Mouse (Mus musculus) hindbrain, embryonic 10.5 days (tissue): ENCODE data around the gene Ube2j1. TPM values are rescaled to one million over a fixed set of nuclear protein-coding genes. Genes with fewer than 3 reads are reported as not detected.
"Not testable (repeated sequence)": the region's sequence is repeated elsewhere in the genome, so short reads cannot be mapped to it uniquely, and the experiment has no call there.

Experiments used
- DNase-seq: peaks from one replicate; pipeline ENCODE4 v3.0.0-alpha.2; 2017; ENCODE audit warnings: low spot score
- H3K27ac ChIP-seq: fragments of 300-500 bp; sonication (generic); 2 replicates; pipeline ENCODE4 v1.5.1; 2016; ENCODE audit warnings: mild to moderate bottlenecking, moderate library complexity
- H3K27me3 ChIP-seq: fragments of 300-500 bp; sonication (generic); 2 replicates; pipeline ENCODE4 v1.6.1; 2016; ENCODE audit warnings: mild to moderate bottlenecking; ENCODE audit not compliant: poor library complexity, insufficient read depth, severe bottlenecking
- H3K36me3 ChIP-seq: fragments of 300-500 bp; sonication (generic); 2 replicates; pipeline ENCODE4 v1.6.1; 2016; ENCODE audit warnings: mild to moderate bottlenecking, moderate library complexity
- H3K4me1 ChIP-seq: fragments of 300-500 bp; sonication (generic); replicated peaks from 2 replicates; pipeline ENCODE4 v1.6.1; 2016; ENCODE audit warnings: mild to moderate bottlenecking
- H3K4me3 ChIP-seq: fragments of 300-500 bp; sonication (generic); 2 replicates; pipeline ENCODE4 v1.5.1; 2016; ENCODE audit warnings: mild to moderate bottlenecking, moderate library complexity
- H3K9me3 ChIP-seq: fragments of 300-500 bp; sonication (generic); 2 replicates; pipeline ENCODE4 v1.6.1; 2016; ENCODE audit warnings: mild to moderate bottlenecking, moderate library complexity
- WGBS: fragments of 180-500 bp; shearing (Covaris S2); methylation state at CpG from one replicate; pipeline ENCODE4 v1.1.7; 2016; 5-methylcytosine and 5-hydroxymethylcytosine counted together
- polyA plus RNA-seq: library from polyadenylated mRNA; unstranded; fragments of >200 nt; fragmentation: Nextera tagmentation; extraction: Ambion mirVana; gene quantifications from 2 replicates; pipeline ENCODE4 v1.2.1, GENCODE M21; 2016

Gene Ube2j1
- polyA plus RNA-seq, 1 experiment from 2014 or later, result 49.0 TPM

- no peaks in the 10 kb centered on the region for H3K27me3 ChIP-seq
- no peaks in the 10 kb centered on the region for H3K4me1 ChIP-seq
- no peak overlapping the region for H3K4me3 ChIP-seq
- H3K27ac ChIP-seq, result no peak overlapping the region
- peaks cover 27% of the 10 kb centered on the region for H3K36me3 ChIP-seq
- 98% methylated on average over 5 of the region's 5 CpGs for WGBS
- H3K9me3 ChIP-seq, result no peaks in the 10 kb centered on the region
- no peak for DNase-seq
Measured at GRCm38 (mm10) chr4:32996083-32996482, 35.1 kb upstream of the Ube2j1 start.

GRCm38 (mm10) chr4:32997571-32997970 lies 33.6 kb upstream of the Ube2j1 start:
- Histone ChIP-seq H3K4me1 (no peaks in the 10 kb centered on the region), H3K27ac (no peak overlapping the region), H3K36me3 (peaks cover 33% of the 10 kb centered on the region), H3K9me3 (no peaks in the 10 kb centered on the region), H3K27me3 (no peaks in the 10 kb centered on the region), H3K4me3 (no peak overlapping the region)
- WGBS, result 88% methylated on average over 5 of the region's 5 CpGs
- no peak for DNase-seq

GRCm38 (mm10) chr4:32998996-32999395 lies 32.2 kb upstream of the Ube2j1 start:
- no peak overlapping the region for H3K27ac ChIP-seq
- 95% methylated on average over 8 of the region's 8 CpGs for WGBS
- H3K9me3 ChIP-seq, result no peaks in the 10 kb centered on the region
- H3K4me3 ChIP-seq, result no peak overlapping the region
- no peaks in the 10 kb centered on the region for H3K4me1 ChIP-seq
- no peaks in the 10 kb centered on the region for H3K27me3 ChIP-seq
- peaks cover 36% of the 10 kb centered on the region for H3K36me3 ChIP-seq
- no peak for DNase-seq

- H3K9me3 ChIP-seq, result no peaks in the 10 kb centered on the region
- H3K36me3 ChIP-seq, result peaks cover 48% of the 10 kb centered on the region
- H3K27me3 ChIP-seq, result no peaks in the 10 kb centered on the region
- DNase-seq, result no peak
- 89% methylated on average over 3 of the region's 3 CpGs for WGBS
- H3K4me3 ChIP-seq, result no peak overlapping the region
- no peaks in the 10 kb centered on the region for H3K4me1 ChIP-seq
- no peak overlapping the region for H3K27ac ChIP-seq
Measured at GRCm38 (mm10) chr4:33002081-33002480, 29.1 kb upstream of the Ube2j1 start.

- H3K36me3 ChIP-seq, result peaks cover 62% of the 10 kb centered on the region
- H3K27me3 ChIP-seq, result not testable (repeated sequence)
Measured at GRCm38 (mm10) chr4:33005595-33006470, 25.4 kb upstream of the Ube2j1 start.

GRCm38 (mm10) chr4:33006844-33007243 lies 24.4 kb upstream of the Ube2j1 start:
- H3K27ac ChIP-seq, result no peak overlapping the region
- DNase-seq, result no peak
- H3K4me3 ChIP-seq, result no peak overlapping the region
- 95% methylated on average over 11 of the region's 11 CpGs for WGBS
- no peaks in the 10 kb centered on the region for H3K9me3 ChIP-seq
- H3K27me3 ChIP-seq, result no peaks in the 10 kb centered on the region
- H3K36me3 ChIP-seq, result peaks cover 60% of the 10 kb centered on the region
- H3K4me1 ChIP-seq, result no peaks in the 10 kb centered on the region

More at GRCm38 (mm10) chr4:33005595-33006470, 25.4 kb upstream of the Ube2j1 start:
- DNase-seq, H3K27ac ChIP-seq, H3K9me3 ChIP-seq, H3K4me1 ChIP-seq, H3K4me3 ChIP-seq: not testable (repeated sequence)
- 94% methylated on average over 10 of the region's 10 CpGs for WGBS

- Histone ChIP-seq H3K9me3 (no peaks in the 10 kb centered on the region), H3K36me3 (peaks cover 64% of the 10 kb centered on the region), H3K27ac (no peak overlapping the region), H3K4me1 (no peaks in the 10 kb centered on the region), H3K4me3 (no peak overlapping the region), H3K27me3 (no peaks in the 10 kb centered on the region)
- 92% methylated on average over 9 of the region's 9 CpGs for WGBS
- DNase-seq, result no peak
Measured at GRCm38 (mm10) chr4:33007443-33008217, 23.6 kb upstream of the Ube2j1 start.

GRCm38 (mm10) chr4:33010078-33010477 lies 21.1 kb upstream of the Ube2j1 start:
- H3K36me3 ChIP-seq, result peaks cover 77% of the 10 kb centered on the region
- H3K27ac ChIP-seq, result no peak overlapping the region
- H3K27me3 ChIP-seq, result no peaks in the 10 kb centered on the region
- DNase-seq, result no peak
- WGBS, result 95% methylated on average over 1 of the region's 1 CpGs
- H3K4me3 ChIP-seq, result no peak overlapping the region
- no peaks in the 10 kb centered on the region; the same call in 1 of the 2 replicates for H3K9me3 ChIP-seq
- H3K4me1 ChIP-seq, result no peaks in the 10 kb centered on the region

GRCm38 (mm10) chr4:33012484-33012883 lies 18.7 kb upstream of the Ube2j1 start:
- 89% methylated on average over 4 of the region's 4 CpGs for WGBS
- DNase-seq, result no peak
- no peak overlapping the region for H3K27ac ChIP-seq
- no peak overlapping the region for H3K4me3 ChIP-seq
- H3K9me3 ChIP-seq, result no peaks in the 10 kb centered on the region; the same call in 1 of the 2 replicates
- H3K27me3 ChIP-seq, result no peaks in the 10 kb centered on the region
- H3K36me3 ChIP-seq, result peaks cover 63% of the 10 kb centered on the region
- H3K4me1 ChIP-seq, result no peaks in the 10 kb centered on the region

- Histone ChIP-seq H3K4me3 (no peak overlapping the region), H3K27ac (no peak overlapping the region), H3K27me3 (no peaks in the 10 kb centered on the region), H3K9me3 (no peaks in the 10 kb centered on the region; the same call in 1 of the 2 replicates), H3K4me1 (no peaks in the 10 kb centered on the region), H3K36me3 (peaks cover 49% of the 10 kb centered on the region)
- DNase-seq, result peak; percentile 83
- 62% methylated on average over 9 of the region's 9 CpGs for WGBS
Measured at GRCm38 (mm10) chr4:33018361-33018999, 12.7 kb upstream of the Ube2j1 start.

GRCm38 (mm10) chr4:33024420-33024819 lies 6.8 kb upstream of the Ube2j1 start:
- Histone ChIP-seq H3K4me1 (no peaks in the 10 kb centered on the region), H3K36me3 (peaks cover 35% of the 10 kb centered on the region)
- 79% methylated on average over 8 of the region's 8 CpGs for WGBS

GRCm38 (mm10) chr4:33029104-33029503 lies 2.1 kb upstream of the Ube2j1 start:
- no peaks in the 10 kb centered on the region for H3K27me3 ChIP-seq
- no peak overlapping the region for H3K4me3 ChIP-seq
- H3K36me3 ChIP-seq, result peaks cover 22% of the 10 kb centered on the region
- no peak for DNase-seq
- H3K9me3 ChIP-seq, result 0 out of 2 replicates have a peak, but pooled peaks cover 4% of the 10 kb centered on the region
- WGBS, result 89% methylated on average over 7 of the region's 7 CpGs
- H3K27ac ChIP-seq, result no peak overlapping the region
- peaks cover 19% of the 10 kb centered on the region for H3K4me1 ChIP-seq

More at GRCm38 (mm10) chr4:33024420-33024819, 6.8 kb upstream of the Ube2j1 start:
- DNase-seq, result no peak
- H3K9me3 ChIP-seq, result no peaks in the 10 kb centered on the region
- H3K27ac ChIP-seq, result no peak overlapping the region
- no peak overlapping the region for H3K4me3 ChIP-seq
- no peaks in the 10 kb centered on the region for H3K27me3 ChIP-seq
